Mouse (Mus musculus) heart, postnatal 0 days (tissue): Measurements from ENCODE around the gene Duox1.

Source experiments
- CTCF ChIP-seq: IDR thresholded peaks from 2 replicates; pipeline ENCODE4 v1.5.1; 2016; ENCODE audit warnings: antibody characterized with exemption, control low read depth, low read depth
- EP300 ChIP-seq: IDR thresholded peaks from 2 replicates; pipeline ENCODE4 v1.6.1; 2016; ENCODE audit warnings: antibody characterized with exemption, low read depth

DNA sequence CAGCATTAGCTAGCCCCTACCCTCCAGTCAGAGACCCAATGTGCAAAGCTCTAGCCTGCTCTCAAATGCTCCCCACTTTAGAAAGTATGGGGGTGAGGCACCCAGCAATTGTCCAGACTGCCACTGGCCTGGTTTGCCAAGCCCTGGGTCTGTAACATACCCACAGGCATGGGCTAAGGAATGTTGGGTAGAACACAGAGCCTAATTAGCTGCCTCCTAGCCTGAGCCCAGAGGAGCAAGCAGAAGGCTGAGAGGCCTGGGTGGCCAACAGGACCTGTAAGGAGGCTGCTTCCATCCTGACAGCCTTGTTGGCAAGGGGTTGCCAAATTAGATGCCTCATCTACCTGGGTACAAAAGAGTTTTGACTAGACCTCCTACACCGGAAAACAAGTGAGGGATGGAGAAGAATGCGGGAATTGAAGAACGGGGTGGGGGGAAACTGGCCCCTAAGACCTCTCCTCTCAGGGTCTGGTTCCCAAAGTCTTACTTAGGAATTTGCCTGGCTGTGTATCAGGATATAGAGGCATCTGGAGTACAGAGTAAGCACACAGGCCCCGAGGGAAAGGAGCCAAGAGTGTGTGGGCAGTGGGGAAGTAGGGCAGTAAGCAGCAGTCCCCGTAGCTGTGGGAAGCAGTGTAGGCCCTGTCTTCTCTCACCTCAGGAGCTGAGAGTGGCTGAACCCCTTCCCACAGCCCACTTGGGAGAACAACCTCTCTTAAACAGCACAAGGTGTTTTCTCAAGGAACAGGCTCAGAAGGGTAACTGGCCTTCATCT is 35.9 kb downstream of the Duox1 start:
- no peak for TF ChIP-seq EP300
- no peak for TF ChIP-seq CTCF
